Mouse (Mus musculus): ENCODE measurements around the gene Slx4.
"Not testable (repeated sequence)": the region's sequence is repeated elsewhere in the genome, so short reads cannot be mapped to it uniquely, and the experiment has no call there.

The Slx4 gene

GRCm38 (mm10) chr16:4014040-4014668 is 10.6 kb upstream of the Slx4 start:
- intact Hi-C loops (cut with DNase I): no loop called here

- intact Hi-C loops (cut with DNase I): no loop called here
Measured at GRCm38 (mm10) chr16:4012882-4013570, 9.5 kb upstream of the Slx4 start.

- intact Hi-C loops (cut with DNase I): no loop called here
Measured at GRCm38 (mm10) chr16:3988410-3988809, 15.2 kb downstream of the Slx4 start.

- intact Hi-C loops (cut with DNase I): no loop called here
Measured at GRCm38 (mm10) chr16:3983146-3983700, 20.3 kb downstream of the Slx4 start.

GRCm38 (mm10) chr16:3982173-3982572 is 21.4 kb downstream of the Slx4 start:
- intact Hi-C loops (cut with DNase I): no loop called here

- intact Hi-C loops (cut with DNase I): no loop called here
Measured at GRCm38 (mm10) chr16:3976712-3977111, 26.9 kb downstream of the Slx4 start.

GRCm38 (mm10) chr16:3976251-3976671 is 27.3 kb downstream of the Slx4 start, which contains the start of gene Nlrc3:
Nlrc3 (minus strand) TSS chr16:3976632.
- intact Hi-C loops (cut with DNase I): no loop called here

GRCm38 (mm10) chr16:3975658-3976057 is 27.9 kb downstream of the Slx4 start:
- intact Hi-C loops (cut with DNase I): no loop called here

GRCm38 (mm10) chr16:3974456-3974855 is 29.1 kb downstream of the Slx4 start:
- intact Hi-C loops (cut with DNase I): not testable (repeated sequence)

GRCm38 (mm10) chr16:3965534-3965933 is 38.0 kb downstream of the Slx4 start:
- intact Hi-C loops (cut with DNase I): no loop called here

GRCm38 (mm10) chr16:3964990-3965389 is 38.6 kb downstream of the Slx4 start:
- intact Hi-C loops (cut with DNase I): no loop called here

GRCm38 (mm10) chr16:3959261-3959660 is 44.3 kb downstream of the Slx4 start:
- intact Hi-C loops (cut with DNase I): no loop called here

- intact Hi-C loops (cut with DNase I): no loop called here
Measured at GRCm38 (mm10) chr16:3956369-3956768, 47.2 kb downstream of the Slx4 start.

- intact Hi-C loops (cut with DNase I): no loop called here
Measured at GRCm38 (mm10) chr16:3951141-3951540, 52.4 kb downstream of the Slx4 start.

GRCm38 (mm10) chr16:3934701-3935100 is 68.9 kb downstream of the Slx4 start:
- intact Hi-C loops (cut with DNase I): no loop called here

- intact Hi-C loops (cut with DNase I): no loop called here
Measured at GRCm38 (mm10) chr16:3934091-3934490, 69.5 kb downstream of the Slx4 start.

GRCm38 (mm10) chr16:3933536-3933935 is 70.0 kb downstream of the Slx4 start:
- intact Hi-C loops (cut with DNase I): no loop called here

GRCm38 (mm10) chr16:3929151-3929550 is 74.4 kb downstream of the Slx4 start:
- intact Hi-C loops (cut with DNase I): no loop called here

All from adrenal gland (tissue).